Comparison of ENCODE assay signal across 16 mouse cellular contexts in the genomic region with DNA sequence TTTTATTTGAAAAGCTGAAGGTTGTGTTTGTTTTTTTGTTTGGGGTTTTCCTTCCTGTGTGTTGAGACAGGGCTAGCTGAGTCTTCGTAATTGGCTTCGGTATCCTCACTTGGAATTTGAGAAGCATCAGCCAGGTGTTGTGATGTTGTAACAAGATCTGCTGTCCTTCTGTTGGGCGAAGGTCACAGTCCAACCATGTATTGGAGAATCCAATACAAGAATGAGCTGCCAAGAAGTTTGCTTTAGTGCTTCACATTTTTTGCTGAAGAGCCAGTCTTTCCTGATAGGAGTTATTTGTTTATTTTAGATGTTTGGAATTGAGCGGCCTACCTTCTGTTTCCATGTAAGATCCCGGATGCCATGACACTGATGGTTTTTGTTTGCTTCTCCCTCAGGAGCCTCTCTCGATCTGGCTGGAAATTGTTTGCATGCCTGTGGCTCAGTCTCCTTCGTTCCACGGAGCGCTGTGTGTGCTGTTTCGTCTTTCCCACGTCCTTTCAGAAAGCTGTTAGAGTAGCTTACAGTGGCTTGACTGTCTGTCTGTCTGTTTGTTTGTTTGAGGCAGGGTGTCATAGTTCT. TPM values are rescaled to one million over a fixed set of nuclear protein-coding genes. Genes with fewer than 3 reads are reported as not detected.
A peak's percentile ranks its signal among the peaks of the same experiment; 100 is the strongest.
DNase-seq lines count a peak whose midpoint lies in the region; ATAC-seq and TF ChIP-seq lines count a peak whose summit lies in the region.
"Had no signal": no experiment of that assay in that cellular context is flagged by ENCODE, and none has a peak within 500 bp of the region (broad histone marks: within the 10 kb centered on the region; RNA-seq: fewer than 3 reads in every experiment).

No protein-coding gene starts in this region.

- ATAC-seq in kidney, embryonic 14.5 days (ENCODE audit: low FRiP score, low TSS enrichment) = no peak
- ATAC-seq: midbrain, embryonic 13.5 days had no signal

- H3K9me3 ChIP-seq in kidney, embryonic 14.5 days (ENCODE audit: control insufficient read depth, low read length) = no peaks in the 10 kb centered on the region
- H3K9me3 ChIP-seq: heart, embryonic 12.5 days; midbrain, embryonic 13.5 days had no signal

- H3K27me3 ChIP-seq in kidney, adult 2 months (replicated peaks; ENCODE audit: control insufficient read depth, insufficient read depth, low read length) = no peaks in the 10 kb centered on the region
- H3K27me3 ChIP-seq in kidney, embryonic 14.5 days (ENCODE audit: control insufficient read depth, insufficient read depth, low read length) = no peaks in the 10 kb centered on the region
- H3K27me3 ChIP-seq: heart, embryonic 12.5 days; midbrain, embryonic 13.5 days had no signal

- H3K27ac ChIP-seq in kidney, adult 2 months (ENCODE audit: insufficient read depth, low read depth, low read length) = peak overlapping the region; percentile 46
- no peak overlapping the region for H3K27ac ChIP-seq in kidney, embryonic 14.5 days (ENCODE audit: low read depth, low read length)
- H3K27ac ChIP-seq: hindbrain, embryonic 14.5 days; left cerebral cortex, adult 2 months; liver, embryonic 14.5 days; midbrain, embryonic 13.5 days had no signal

- peak; percentile 86 for DNase-seq in kidney, adult 2 months
- peak; percentile 12 for DNase-seq in R1 (ENCODE audit: low read depth, low spot score)
- peak; percentile 28 for DNase-seq in fibroblast of lung, adult 2 months (ENCODE audit: low read depth)
- peak; percentile 49 for DNase-seq in lung, postnatal 36 days
- no peak for DNase-seq in spleen, postnatal 36 days (ENCODE audit: low spot score in 2 of 2)
- DNase-seq in cerebellum, adult 9-10 months = no peak
- DNase-seq: adrenal gland, postnatal 14 days; cerebellum, postnatal 36 days; spleen, adult 18-20 months had no signal

- H3K9ac ChIP-seq in kidney, embryonic 14.5 days (ENCODE audit: low read depth, low read length) = no peak overlapping the region
- H3K9ac ChIP-seq: heart, embryonic 12.5 days; hindbrain, embryonic 14.5 days; liver, embryonic 14.5 days; midbrain, embryonic 13.5 days had no signal

- 43% methylated on average over 11 of the region's 11 CpGs for WGBS in kidney, adult 2 months
- 59% methylated on average over 11 of the region's 11 CpGs for WGBS in kidney, embryonic 14.5 days

- TF ChIP-seq POLR2A in kidney, adult 2 months (IDR thresholded peaks at IDR 0.05; ENCODE audit: low read depth, low read length) = no peak

- H3K4me3 ChIP-seq in kidney, adult 2 months (ENCODE audit: insufficient read depth, low read depth, low read length) = no peak overlapping the region
- no peak overlapping the region for H3K4me3 ChIP-seq in kidney, embryonic 14.5 days (ENCODE audit: low read length)
- H3K4me3 ChIP-seq: erythroblast, embryonic 14.5 days; heart, embryonic 12.5 days; left cerebral cortex, adult 2 months; midbrain, embryonic 13.5 days had no signal

- H3K4me1 ChIP-seq in kidney, adult 2 months (ENCODE audit: control insufficient read depth, insufficient read depth, low read length) = peaks cover 21% of the 10 kb centered on the region
- H3K4me1 ChIP-seq in kidney, embryonic 14.5 days (ENCODE audit: control insufficient read depth, insufficient read depth, low read length) = no peaks in the 10 kb centered on the region

- H3K36me3 ChIP-seq in kidney, adult 2 months (ENCODE audit: control insufficient read depth, insufficient read depth, low read length) = peaks cover 1% of the 10 kb centered on the region; the same call in 1 of the 2 replicates
- H3K36me3 ChIP-seq in kidney, embryonic 14.5 days (ENCODE audit: control insufficient read depth, insufficient read depth, low read length) = peaks cover 9% of the 10 kb centered on the region; the same call in 1 of the 2 replicates
- H3K36me3 ChIP-seq: midbrain, embryonic 13.5 days had no signal

- no peak for TF ChIP-seq CTCF in kidney, adult 2 months (conservative IDR thresholded peaks at IDR 0.05; ENCODE audit: insufficient read depth, insufficient read length, low read depth, low read length)

- no peak overlapping the region for H3K4me2 ChIP-seq in kidney, embryonic 14.5 days (replicated peaks; ENCODE audit: low read depth, low read length)
- H3K4me2 ChIP-seq: heart, embryonic 12.5 days; hindbrain, embryonic 14.5 days; midbrain, embryonic 13.5 days had no signal

RNA-seq across cellular contexts. Expression of gene Mtmr11, which starts 28.4 kb away (rescaled TPM):
- polyA plus RNA-seq in kidney, adult 2 months (2012; rRNA removed) = 56.8 and 65.7 TPM in 2 replicates
- 14.0 and 22.6 TPM in 2 replicates for polyA plus RNA-seq in kidney, embryonic 14.5 days (2014; fragmentation: Nextera tagmentation; extraction: Ambion mirVana)
- polyA plus RNA-seq: erythroblast, embryonic 14.5 days had no signal

RNA-seq across cellular contexts. Expression of gene Otud7b, which starts 29.1 kb away (rescaled TPM):
- polyA plus RNA-seq in kidney, adult 2 months (2012; rRNA removed) = 10.1 and 15.0 TPM in 2 replicates
- 9.4 and 18.1 TPM in 2 replicates for polyA plus RNA-seq in kidney, embryonic 14.5 days (2014; fragmentation: Nextera tagmentation; extraction: Ambion mirVana)

RNA-seq across cellular contexts. Expression of gene Sf3b4, which starts 38.7 kb away (rescaled TPM):
- polyA plus RNA-seq in kidney, adult 2 months (2012; rRNA removed) = 52.6 and 57.3 TPM in 2 replicates
- polyA plus RNA-seq in kidney, embryonic 14.5 days (2014; fragmentation: Nextera tagmentation; extraction: Ambion mirVana) = 220 and 235 TPM in 2 replicates

RNA-seq across cellular contexts. Expression of gene Sv2a, which starts 47.5 kb away (rescaled TPM):
- polyA plus RNA-seq in kidney, adult 2 months (2012; rRNA removed) = 20.8 and 27.3 TPM in 2 replicates
- 2.2 and 3.3 TPM in 2 replicates for polyA plus RNA-seq in kidney, embryonic 14.5 days (2014; fragmentation: Nextera tagmentation; extraction: Ambion mirVana)
- polyA plus RNA-seq: erythroblast, embryonic 14.5 days had no signal

Comparison
In these comparisons a context has a peak if more than half of its experiments do, and no peak if none do; other contexts are left out.
1. DNase-seq: peak in kidney, adult 2 months (single experiment), R1 (single experiment), fibroblast of lung, adult 2 months (single experiment) and lung, postnatal 36 days (single experiment); none in spleen, postnatal 36 days (0 of 2) and cerebellum, adult 9-10 months (single experiment).